Mouse (Mus musculus) cerebellum, adult 2 months (tissue): ENCODE measurements around the gene Nup210.

Experiments used
- CTCF ChIP-seq: fragments of 200-500 bp; IDR thresholded peaks from 2 replicates; pipeline ENCODE4 v1.5.1; 2011; ENCODE audit warnings: low read depth, mild to moderate bottlenecking, control low read depth, low read length, moderate library complexity, borderline replicate concordance; ENCODE audit not compliant: insufficient read depth
- POLR2A ChIP-seq: fragments of 200-500 bp; IDR thresholded peaks from 2 replicates; pipeline ENCODE4 v1.6.1; 2011; ENCODE audit warnings: low read length, control low read depth, borderline replicate concordance; ENCODE audit not compliant: insufficient read depth

DNA sequence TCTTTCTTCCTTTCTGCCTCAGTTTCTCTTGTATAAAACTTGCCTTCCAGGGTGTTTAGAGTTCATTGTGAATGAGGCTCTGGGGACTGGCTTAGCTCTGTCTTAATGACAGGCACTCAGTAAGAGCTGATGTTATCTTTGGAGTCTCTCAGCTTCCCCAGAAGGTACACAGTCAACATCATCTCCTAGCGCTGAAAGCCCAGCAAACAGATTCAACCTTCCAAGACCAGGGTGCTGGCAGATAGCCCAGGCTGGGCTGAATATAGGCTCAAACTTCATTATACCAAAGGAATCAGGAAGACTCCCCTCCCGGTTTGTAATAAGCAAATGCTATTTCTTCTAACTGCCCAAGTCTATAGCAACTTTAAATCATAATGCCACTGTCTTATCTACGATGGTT is 38.7 kb upstream of the Nup210 start:
- no peak for TF ChIP-seq CTCF
- TF ChIP-seq POLR2A: no peak
